Mouse (Mus musculus) brain, embryonic 14.5 days (tissue): ENCODE measurements at regions not wholly inside any gene's neighbourhood (a gene's known extent, or its start where the extent isn't known, plus 50 kb on each side); places are given as distances from the start of the nearest gene placed in this dataset.

ENCODE experiments used
- DNase-seq: peaks from one replicate; pipeline ENCODE4 v3.0.0-alpha.2; 2011; ENCODE audit warnings: low read depth
- CTCF ChIP-seq: fragments of 200-500 bp; IDR thresholded peaks from 2 replicates; pipeline ENCODE4 v1.5.1; 2012; ENCODE audit warnings: inconsistent platforms, mild to moderate bottlenecking, moderate library complexity, borderline replicate concordance; ENCODE audit not compliant: insufficient read depth, insufficient read length; ENCODE audit errors: extremely low read depth
- POLR2A ChIP-seq: fragments of 200-500 bp; IDR thresholded peaks from 2 replicates; pipeline ENCODE4 v1.6.1; 2012; ENCODE audit warnings: mild to moderate bottlenecking, inconsistent platforms, borderline replicate concordance; ENCODE audit not compliant: poor library complexity, insufficient read depth, insufficient read length, severe bottlenecking; ENCODE audit errors: extremely low read depth

GRCm38 (mm10) chr1:163650577-163651180, 74.4 kb downstream of the Mettl11b start:
- DNase-seq, result no peak
- no peak for TF ChIP-seq POLR2A

GRCm38 (mm10) chr1:163642091-163642490, 82.9 kb downstream of the Mettl11b start:
- TF ChIP-seq CTCF, result no peak
- no peak for TF ChIP-seq POLR2A
- DNase-seq, result no peak

GRCm38 (mm10) chr1:163640527-163641228, 84.4 kb downstream of the Mettl11b start:
- peak; percentile 64 for DNase-seq

GRCm38 (mm10) chr1:163630291-163630812, 94.7 kb downstream of the Mettl11b start:
- no peak for TF ChIP-seq CTCF
- TF ChIP-seq POLR2A, result no peak
- no peak for DNase-seq

More at GRCm38 (mm10) chr1:163640527-163641228, 84.4 kb downstream of the Mettl11b start:
- TF ChIP-seq POLR2A, result no peak
- TF ChIP-seq CTCF, result no peak

- TF ChIP-seq CTCF (no peak), POLR2A (no peak)
- no peak for DNase-seq
Measured at GRCm38 (mm10) chr1:163624887-163625286, 100.1 kb downstream of the Mettl11b start.

GRCm38 (mm10) chr1:163621293-163621692, 103.7 kb downstream of the Mettl11b start:
- TF ChIP-seq POLR2A (no peak), CTCF (no peak)
- no peak for DNase-seq

- no peak for TF ChIP-seq CTCF
- no peak for TF ChIP-seq POLR2A
- DNase-seq, result no peak
Measured at GRCm38 (mm10) chr1:163619831-163620230, 105.2 kb downstream of the Mettl11b start.

- peak; percentile 13 for DNase-seq
- TF ChIP-seq POLR2A (no peak), CTCF (no peak)
Measured at GRCm38 (mm10) chr1:163618132-163618531, 106.9 kb downstream of the Mettl11b start.

- TF ChIP-seq CTCF (no peak), POLR2A (no peak)
- peak; percentile 65 for DNase-seq
Measured at GRCm38 (mm10) chr1:163616596-163616995, 108.4 kb downstream of the Mettl11b start.

GRCm38 (mm10) chr1:163608429-163608828, 116.6 kb downstream of the Mettl11b start:
- no peak for TF ChIP-seq CTCF
- TF ChIP-seq POLR2A, result no peak
- no peak for DNase-seq

GRCm38 (mm10) chr1:163607701-163608100, 117.3 kb downstream of the Mettl11b start:
- no peak for DNase-seq
- TF ChIP-seq POLR2A (no peak), CTCF (no peak)

- TF ChIP-seq CTCF (no peak), POLR2A (no peak)
- DNase-seq, result peak; percentile 48
Measured at GRCm38 (mm10) chr1:163599926-163600890, 124.8 kb downstream of the Mettl11b start.

GRCm38 (mm10) chr1:163576411-163576810, 148.6 kb downstream of the Mettl11b start:
- DNase-seq, result no peak

More at GRCm38 (mm10) chr1:163576411-163576810, 148.6 kb downstream of the Mettl11b start:
- TF ChIP-seq CTCF (no peak), POLR2A (no peak)
